Mouse (Mus musculus): ENCODE measurements around the gene Trim32. TPM values are rescaled to one million over a fixed set of nuclear protein-coding genes. Genes with fewer than 3 reads are reported as not detected.

Gene Trim32
- total RNA-seq (2023), result 8.0 TPM

GRCm38 (mm10) chr4:65604504-65605150 is at the start of gene Trim32:
Gene Trim32 (plus strand): TSS chr4:65604986.

Data from CD4-positive naive resting alpha-beta T cell, adult 76 days (primary cell).